Mouse (Mus musculus) adrenal gland, postnatal 25 days (tissue): ENCODE data around the gene Wdr83. TPM values are rescaled to one million over a fixed set of nuclear protein-coding genes. Genes with fewer than 3 reads are reported as not detected.
A peak's percentile ranks its signal among the peaks of the same experiment; 100 is the strongest.
"Not testable (repeated sequence)": the region's sequence is repeated elsewhere in the genome, so short reads cannot be mapped to it uniquely, and the experiment has no call there.

Source experiments
- DNase-seq: peaks from one replicate; pipeline ENCODE4 v3.0.0; 2021; ENCODE audit warnings: mixed read lengths
- long read RNA-seq: library from polyadenylated mRNA; stranded (forward); transcript quantifications from one replicate; pipeline ENCODE4 v2.0.0, GENCODE M21; 2021
- total RNA-seq: library from RNA; stranded (reverse); gene quantifications from 2 replicates; pipeline ENCODE4 v1.2.3, GENCODE M21; 2021

The Wdr83 gene
- total RNA-seq: 22.7 and 29.2 TPM in 2 replicates
- long read RNA-seq, transcript Wdr83-201 (9 exons, 1,238 nt): major isoform, 13 of 20 reads
- long read RNA-seq, partial matches to known transcripts: 3 of 20 reads
- long read RNA-seq, other reads (novel, unspliced or antisense): 2 of 20 reads

DNA sequence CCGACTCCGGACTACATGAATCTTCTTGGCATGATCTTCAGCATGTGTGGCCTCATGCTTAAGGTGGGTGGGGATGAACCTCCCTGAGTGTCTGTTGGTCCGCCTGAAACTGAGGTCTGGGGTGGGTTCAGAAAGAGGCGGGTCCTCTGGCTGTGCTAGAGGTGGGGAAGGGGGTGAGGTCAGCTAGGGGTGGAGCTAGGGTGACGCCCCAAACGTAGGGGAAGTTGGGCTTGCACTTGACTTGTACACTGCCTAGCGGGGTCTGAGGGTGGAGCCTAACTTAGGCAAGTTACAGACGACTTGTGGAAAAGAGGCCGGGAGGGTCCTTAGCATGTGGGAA is at the start of gene Wdr83:
Wdr83 (minus strand) TSS at position 91 of the 340 bp plus-strand sequence.
- no peak for DNase-seq

GRCm38 (mm10) chr8:85123691-85124090 is 42.6 kb upstream of the Wdr83 start:
- no peak for DNase-seq

DNA sequence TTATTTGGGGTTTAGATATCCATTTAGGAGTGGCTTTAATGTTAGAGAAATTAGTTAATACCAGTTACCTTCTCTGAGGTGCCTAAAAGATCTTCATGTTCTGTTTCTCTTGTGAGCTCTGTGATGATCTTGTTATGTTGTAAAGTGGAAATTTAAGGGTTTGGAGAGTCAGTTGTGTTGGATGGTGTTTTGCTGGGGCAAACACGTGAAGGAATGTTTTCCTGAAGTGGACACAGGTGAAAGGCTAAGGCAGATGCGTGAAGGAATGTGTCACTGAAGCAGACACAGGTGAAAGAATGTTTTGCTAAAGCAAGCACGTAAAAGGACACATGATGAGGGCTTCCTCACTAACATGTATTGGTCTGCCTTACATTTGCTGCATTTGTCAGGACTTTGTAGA is 41.9 kb upstream of the Wdr83 start, which contains the start of gene Zfp791:
Zfp791 (minus strand) TSS at position 101 of the 400 bp plus-strand sequence.
- DNase-seq: no peak

DNA sequence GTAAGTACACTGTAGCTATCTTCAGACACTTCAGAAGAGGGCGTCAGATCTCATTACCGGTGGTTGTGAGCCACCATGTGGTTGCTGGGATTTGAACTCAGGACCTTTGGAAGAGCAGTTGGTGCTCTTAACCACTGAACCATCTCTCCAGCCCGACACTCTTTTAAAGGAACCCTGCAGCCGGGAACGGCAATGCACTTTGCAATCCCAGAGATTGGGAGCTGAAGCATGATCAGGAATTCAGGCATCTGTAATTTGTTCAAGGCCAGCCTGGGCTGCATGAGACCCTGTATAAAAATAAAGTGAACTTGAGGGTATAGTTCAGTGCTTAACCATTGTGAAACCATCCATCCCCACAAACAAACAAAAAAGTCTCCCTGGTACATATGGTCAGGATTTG is 39.1 kb upstream of the Wdr83 start:
- DNase-seq: not testable (repeated sequence)

DNA sequence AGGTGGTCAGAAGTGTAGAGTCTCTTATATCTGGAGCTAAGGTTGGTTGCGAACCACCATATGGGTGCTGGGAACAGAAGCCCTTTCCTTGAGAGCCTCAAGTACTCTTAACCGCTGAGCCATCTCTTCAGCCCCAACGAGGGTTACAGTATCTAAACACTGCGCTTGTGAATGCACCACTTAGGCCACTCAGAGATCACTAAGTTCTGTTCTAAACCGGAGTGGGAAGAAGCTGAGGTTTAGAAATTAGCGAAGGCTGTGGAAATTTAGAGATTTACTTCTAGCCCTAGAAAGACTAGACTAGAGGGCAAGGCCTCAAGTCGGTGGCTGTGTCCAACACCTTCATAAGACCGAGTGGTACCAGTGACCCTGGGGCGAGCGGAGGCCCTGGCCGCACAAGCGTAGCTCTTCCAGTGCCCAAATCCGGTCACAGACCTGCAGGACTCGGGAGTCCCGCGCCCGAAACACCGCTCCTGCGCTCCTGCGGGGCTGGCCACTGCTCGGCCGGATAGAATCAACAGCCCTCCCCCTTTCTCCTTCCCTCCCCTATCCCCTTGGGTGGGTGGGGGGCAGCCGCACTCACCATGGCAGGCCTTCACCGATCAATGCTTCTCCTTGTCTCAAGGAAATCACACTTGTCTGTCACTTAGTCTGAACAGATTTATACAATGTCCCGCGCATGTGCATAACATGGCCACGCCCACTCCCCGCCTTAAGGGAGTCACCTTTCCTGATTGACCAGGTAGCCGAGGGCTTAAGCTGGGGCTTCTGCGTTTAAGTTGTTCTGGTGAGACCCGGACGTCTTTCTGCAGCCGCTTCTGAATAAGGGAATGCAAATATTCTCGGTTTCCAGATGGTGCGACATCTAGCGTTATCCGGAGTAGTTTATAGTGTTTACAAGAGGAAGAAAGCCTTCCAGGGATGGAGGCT is 38.2 kb upstream of the Wdr83 start:
- DNase-seq: peak; percentile 79

GRCm38 (mm10) chr8:85116984-85117383 is 35.9 kb upstream of the Wdr83 start:
- DNase-seq: no peak

- no peak for DNase-seq
These were observed 34.4 kb upstream of the Wdr83 start for GRCm38 (mm10) chr8:85115501-85115900.

DNA sequence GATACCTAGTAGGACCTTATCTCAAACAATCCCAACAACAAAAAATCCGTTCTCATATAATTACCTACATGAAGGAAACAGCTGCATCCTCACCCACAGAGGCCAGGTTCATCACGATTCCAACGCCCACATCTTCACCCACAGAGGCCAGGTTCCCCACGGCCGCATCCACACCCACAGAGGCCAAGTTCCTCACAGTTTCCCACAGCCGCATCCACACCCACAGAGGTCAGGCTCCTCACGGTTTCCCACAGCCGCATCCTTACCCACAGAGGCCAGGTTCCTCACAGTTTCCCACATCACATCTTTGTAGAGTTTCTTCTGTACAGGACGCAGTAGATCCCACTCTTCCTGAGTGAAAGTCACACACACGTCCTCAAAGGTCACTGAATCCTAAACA is 32.1 kb upstream of the Wdr83 start:
- DNase-seq: no peak

DNA sequence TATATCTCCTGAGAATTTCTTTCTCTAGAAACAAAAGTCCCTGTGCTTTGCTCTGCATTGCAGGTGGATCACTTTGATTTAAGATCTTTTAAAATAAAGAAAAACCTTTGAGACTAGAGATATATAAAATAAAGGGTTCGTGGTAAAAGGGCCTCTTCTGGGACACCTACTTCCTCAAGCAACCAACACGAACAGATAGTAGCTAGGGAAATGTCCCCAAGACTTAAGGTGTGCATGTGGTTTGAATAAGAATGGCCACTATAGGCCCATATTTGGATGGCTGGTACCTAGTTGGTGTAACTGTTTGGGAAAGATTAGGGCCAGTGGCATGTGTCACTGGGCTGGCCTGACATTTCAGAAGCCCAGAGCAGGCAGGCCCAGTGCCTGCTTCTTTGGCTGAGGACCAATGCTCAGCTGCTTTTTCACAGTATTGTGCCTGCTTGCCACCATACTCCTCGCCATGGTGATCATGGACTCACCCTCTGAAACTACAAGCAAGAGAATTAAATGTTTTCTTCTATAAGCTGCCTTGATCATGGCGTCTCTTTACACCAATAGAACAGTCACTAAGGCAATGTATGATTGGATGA is 19.1 kb upstream of the Wdr83 start:
- DNase-seq: no peak

- DNase-seq: no peak
These were observed 15.7 kb upstream of the Wdr83 start for GRCm38 (mm10) chr8:85096850-85097249.

DNA sequence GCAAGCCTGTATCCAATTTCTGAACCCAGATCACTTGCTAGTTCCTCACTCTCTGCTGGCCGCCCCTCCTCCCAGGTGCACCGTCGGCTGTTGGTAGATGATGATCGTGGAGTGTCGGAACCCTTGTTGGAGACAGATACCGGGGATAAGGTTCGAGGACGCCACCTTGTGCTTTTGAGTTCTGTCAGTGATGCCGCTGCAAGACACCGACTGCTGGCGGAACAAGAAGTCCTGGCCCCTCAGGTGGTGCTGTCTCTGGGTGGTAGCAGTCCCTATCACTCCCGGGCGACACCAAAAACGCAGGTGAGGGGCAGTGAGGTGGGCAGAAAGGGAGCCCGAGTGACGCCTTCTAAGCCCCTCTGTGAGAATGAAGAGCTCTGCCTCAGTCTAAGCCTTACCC is 15.1 kb upstream of the Wdr83 start:
- DNase-seq: no peak

DNA sequence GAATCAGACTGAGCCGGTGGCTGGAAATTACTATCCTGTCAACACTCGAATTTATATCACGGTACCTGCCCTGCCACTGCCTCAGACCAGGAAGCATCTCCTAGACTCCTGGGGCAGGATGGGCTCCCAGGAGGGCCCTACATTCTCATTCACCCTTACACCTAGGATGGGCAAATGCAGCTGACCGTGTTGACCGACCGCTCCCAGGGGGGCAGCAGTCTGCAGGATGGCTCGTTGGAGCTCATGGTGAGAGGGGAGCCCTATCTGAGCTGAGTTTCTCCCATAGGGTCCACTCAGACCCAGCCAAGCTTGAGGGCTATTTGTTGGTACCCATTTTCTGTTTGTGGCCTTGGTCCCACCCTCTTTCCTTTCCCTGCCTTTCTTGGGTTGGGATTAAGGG is 14.5 kb upstream of the Wdr83 start:
- no peak for DNase-seq

DNA sequence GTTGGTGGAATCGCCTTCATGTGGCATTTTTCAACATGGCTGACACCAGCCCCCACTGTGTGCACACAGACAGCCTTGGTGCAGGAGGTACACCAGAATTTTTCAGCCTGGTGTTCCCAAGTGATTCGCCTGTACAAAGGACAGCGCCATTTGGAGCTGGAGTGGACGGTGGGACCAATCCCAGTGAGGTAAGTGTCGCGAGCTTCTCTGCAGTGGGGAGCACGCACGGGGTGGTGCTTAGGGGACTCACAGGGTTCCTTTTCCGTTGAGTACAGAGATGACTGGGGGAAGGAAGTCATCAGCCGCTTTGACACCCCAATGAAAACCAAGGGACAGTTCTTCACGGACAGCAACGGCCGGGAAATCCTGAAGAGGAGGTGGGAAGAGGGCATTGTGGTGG is 13.9 kb upstream of the Wdr83 start:
- no peak for DNase-seq

GRCm38 (mm10) chr8:85091526-85092090 is 10.5 kb upstream of the Wdr83 start:
- no peak for DNase-seq

DNA sequence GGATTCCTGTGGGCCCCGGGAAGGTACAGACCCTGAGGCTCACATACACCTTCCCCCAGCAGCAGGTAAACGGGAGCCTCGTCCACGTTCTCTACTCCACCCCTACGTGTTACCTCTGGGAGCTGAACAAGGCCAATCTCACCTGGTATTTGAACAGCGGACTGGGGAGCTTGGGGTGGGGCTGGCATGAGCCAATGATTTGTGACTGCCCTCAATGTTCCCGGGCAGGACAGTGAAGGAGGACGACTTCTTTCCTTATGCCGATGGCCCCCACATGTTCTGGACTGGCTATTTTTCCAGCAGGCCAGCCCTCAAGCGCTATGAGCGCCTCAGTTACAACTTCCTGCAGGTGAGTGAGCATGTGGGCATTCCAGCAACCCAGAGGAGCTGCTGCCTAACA is 9.8 kb upstream of the Wdr83 start:
- no peak for DNase-seq

DNA sequence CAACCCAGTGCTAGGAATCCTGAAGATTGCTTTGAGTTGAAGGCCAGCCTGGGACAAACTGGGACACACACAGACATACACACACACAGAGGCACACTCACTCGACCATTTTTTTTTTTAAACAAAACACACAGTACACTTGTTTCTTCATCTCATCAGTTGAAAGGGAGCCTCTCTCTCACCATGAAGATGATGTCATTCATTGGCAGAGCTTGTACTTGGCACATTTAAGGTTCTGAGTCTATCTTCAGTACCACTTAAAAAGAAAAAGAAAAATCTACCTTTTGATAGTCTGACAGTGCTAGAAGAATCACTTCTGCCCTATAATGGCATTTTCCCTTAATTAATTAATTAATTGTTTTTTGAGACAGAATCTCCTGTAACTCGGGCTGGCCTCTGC is 7.7 kb upstream of the Wdr83 start:
- no peak for DNase-seq

DNA sequence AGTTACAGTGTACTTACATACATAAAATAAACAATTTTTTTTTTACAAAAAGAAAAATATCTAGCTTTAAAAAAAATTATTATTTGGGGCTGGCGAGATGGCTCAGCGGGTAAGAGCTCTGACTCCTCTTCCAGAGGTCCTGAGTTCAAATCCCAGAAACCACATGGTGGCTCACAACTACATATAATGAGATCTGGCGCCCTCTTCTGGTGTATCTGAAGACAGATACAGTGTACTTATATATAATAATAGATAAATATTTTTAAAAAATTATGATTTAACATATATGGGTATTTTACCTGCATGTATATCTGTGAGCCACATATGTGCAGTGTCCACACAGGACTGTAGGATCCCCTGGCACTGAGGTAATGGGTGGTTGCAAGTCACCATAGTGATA is 5.1 kb upstream of the Wdr83 start:
- no peak for DNase-seq

DNA sequence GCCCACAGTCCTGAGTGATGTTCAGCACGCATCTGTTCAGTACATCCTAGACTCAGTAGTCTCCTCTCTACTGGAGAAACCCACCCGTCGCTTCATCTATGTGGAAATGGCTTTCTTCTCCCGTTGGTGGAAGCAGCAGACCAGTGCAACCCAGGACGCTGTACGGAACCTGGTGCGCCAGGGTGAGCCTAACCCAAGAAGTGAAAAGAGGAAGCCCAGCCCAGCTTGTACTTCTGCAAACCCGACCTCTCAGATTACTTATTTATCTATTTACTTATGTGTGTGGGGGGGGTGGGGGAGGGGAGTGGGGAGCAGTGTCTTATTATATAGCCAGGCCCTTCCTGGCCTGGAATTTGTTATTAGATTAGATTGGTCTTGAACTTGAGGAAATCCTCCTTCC is 3.5 kb upstream of the Wdr83 start:
- no peak for DNase-seq

DNA sequence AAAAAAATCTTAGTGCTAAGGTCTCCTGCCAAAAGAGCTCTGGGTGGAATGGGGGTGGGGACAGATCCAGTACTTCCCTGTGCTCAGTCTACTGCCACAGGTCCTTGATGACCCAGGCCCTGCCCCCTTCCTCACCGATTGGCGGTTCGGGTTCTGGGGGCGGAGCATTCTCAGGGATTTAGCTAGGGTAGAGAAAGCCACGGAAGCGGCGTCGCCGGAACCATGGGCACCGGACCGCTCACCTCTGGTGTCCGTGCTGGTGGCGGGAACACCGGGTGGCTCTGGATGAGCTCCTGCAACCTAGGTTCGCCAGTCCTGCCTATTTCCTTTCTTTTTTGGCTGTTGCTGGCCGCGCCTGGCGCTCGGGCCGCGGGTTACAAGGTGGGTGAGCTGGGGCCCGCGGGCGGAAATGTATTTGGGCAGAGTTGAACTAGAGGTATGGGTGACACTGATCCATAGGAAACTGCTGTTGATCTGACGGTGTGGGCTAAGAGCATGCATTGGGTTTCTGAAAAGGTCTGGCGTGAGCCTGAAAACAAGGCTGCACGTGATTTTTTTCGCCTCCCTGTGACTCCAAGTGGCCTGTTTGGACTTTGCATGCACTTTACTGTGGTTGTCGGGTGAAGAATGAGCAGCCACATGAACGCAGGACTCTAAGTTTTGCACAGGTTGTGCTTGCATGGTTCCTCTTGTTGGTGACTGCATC is 2.2 kb upstream of the Wdr83 start, which contains the start of gene Man2b1:
Man2b1 (plus strand) TSS at position 163 of the 706 bp plus-strand sequence.
- peak; percentile 89 for DNase-seq

- DNase-seq: not testable (repeated sequence)
These were observed 1.1 kb upstream of the Wdr83 start for GRCm38 (mm10) chr8:85082169-85082568.

DNA sequence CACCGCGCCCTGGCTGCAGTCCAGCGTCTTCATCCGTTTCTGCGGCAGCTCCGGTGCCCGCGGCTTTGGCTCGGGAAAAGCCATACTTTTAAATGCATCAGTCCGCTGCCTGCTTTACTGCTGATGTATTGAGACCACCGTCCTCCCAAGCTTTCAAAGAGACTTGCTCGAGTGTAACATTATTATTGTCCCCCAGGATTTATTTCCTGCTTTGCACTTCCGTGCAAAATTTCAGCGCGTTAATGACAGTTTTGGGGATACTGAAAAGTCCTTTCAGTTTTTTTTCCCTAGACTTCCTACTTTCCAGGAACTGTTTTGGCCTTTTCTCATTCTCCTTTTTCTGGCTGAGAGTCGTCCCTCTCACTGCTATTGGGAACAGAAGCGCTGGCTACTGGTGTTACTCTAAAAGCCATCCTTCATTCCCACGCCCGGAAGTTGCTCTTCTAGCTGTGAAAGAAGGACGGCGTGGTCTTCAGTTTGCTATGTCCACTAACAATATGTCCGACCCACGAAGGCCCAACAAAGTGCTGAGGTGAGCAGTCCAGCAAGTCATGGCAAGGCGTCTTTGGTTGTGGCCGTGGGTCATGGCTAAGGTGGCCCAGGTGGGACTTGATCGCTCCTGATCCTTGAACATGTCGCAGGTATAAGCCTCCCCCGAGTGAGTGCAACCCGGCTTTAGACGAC is 432 bp downstream of the Wdr83 start, which contains the start of gene Wdr83os:
Wdr83os (plus strand) TSS at position 209 of the 684 bp plus-strand sequence.
- DNase-seq: peak; percentile 41

DNA sequence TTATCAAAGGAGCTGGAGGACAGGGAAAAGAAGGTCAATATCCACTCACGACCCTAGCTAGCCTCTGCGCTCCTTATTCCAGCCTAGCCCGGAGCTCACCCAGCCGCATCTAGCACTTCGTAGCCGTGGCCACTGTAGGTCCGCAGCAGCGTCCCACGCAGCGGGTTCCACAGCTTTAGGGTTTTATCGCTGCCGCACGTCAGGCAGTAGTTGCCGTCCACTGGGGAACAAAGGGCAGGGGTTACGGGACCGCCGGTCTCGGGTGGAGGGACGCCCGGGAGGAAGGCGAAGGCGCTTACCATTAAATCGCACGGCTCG is 933 bp downstream of the Wdr83 start:
- no peak for DNase-seq
